Mouse (Mus musculus) adrenal gland, postnatal 4 days (tissue): ENCODE results near the gene Fbxw5. TPM values are rescaled to one million over a fixed set of nuclear protein-coding genes. Genes with fewer than 3 reads are reported as not detected.

Experiments
- DNase-seq, 2 experiments: peaks; one replicate each; pipeline ENCODE4 v3.0.0; 2021 to 2022; ENCODE audit warnings: low spot score in 2 of 2, mixed read lengths in 2 of 2
- total RNA-seq, 2 experiments: library from RNA; stranded (reverse); gene quantifications; 2 replicates each; pipeline ENCODE4 v1.2.3; 2021

Fbxw5 gene
- total RNA-seq, 2 experiments from 2014 or later, result 99.5 to 118 TPM

DNA sequence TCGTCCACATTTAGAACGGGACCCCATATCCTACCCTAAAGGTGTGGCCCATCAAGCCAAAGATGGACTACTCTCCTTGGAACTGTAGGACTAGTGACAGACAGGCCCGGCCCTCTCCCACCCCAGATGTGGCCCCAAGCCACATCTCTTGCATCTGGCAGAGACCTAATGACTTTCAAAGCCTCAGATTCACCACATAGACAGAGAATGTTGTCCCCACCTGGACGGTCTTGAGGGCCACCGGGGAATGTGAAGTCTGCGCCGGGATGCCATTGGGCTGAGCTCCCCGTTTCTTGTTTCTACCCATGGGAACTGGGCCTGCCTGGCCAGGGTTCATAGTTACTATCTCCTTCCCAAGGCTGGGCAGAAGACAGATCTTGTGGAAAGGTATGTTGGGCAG, 23.0 kb upstream of the Fbxw5 start:
- DNase-seq, result no peak

DNA sequence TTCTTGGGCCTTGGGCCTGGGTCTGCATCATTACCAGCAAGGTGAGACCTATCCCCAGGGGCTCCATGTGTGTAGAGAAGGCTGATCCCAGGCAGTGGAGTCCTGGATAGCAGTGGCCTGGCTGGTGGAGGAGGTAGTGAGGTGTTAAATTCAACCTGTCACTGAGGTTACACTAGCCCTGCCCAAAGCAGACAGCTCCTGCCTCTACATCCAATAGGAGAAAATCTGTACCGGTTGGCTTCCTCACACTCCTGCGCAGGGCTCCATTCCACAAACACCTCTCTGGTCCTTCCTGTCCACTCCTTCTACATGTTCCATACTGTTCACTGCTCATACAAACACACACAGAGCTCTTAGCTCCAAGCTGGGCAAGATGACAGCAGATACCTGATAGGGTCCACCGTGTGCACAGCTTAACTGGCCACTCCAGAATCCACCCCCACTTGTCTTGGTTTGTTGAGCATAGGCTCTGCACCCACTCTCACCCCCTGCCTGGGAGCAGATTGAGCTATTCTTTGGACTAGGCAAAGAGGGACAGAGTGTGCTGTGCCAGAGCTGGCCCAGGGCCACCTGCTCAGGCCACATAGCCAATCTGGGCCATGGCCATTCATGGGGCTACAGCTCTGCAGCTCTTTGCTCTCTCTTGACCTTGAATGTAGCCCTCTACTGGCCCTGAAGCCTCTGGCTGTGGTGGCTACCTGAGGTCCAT, 22.4 kb upstream of the Fbxw5 start:
- no peak for DNase-seq

DNA sequence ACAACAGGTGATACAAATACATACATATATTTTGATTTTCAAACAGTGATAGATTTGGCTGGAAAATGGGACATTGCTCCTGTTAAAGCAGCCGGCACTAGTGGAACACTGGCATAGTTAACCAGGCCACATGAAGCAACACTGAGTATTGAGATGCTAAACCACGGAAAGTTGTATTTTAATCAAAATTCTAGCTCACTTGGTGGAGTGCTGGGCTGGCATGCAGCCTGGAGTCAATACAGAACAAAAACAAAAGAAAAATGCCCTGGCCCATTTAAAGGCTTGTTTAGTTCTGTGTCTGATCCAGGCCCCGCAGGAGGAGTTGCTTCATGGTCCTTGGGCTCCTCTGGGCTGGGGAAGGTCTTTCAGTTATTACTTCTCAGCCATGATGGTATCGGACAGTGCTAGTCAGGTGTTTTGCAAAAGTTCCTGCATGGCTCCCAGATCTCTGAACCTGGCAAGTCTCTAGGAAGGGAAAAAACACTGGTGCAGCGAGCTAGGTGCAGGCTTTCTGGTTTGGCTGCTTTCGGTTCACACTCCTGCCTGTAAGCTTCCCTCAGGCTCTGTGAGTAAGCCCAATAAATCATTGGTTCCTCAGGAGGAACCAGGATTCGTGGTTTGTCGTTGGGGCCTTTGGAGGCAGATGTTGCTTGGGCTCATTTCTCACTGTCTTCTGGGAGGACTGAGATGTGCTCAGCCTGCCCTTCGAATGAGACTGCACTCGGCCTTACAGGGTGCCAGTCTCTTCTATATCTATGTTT, 20.8 kb upstream of the Fbxw5 start:
- DNase-seq, result no peak

DNA sequence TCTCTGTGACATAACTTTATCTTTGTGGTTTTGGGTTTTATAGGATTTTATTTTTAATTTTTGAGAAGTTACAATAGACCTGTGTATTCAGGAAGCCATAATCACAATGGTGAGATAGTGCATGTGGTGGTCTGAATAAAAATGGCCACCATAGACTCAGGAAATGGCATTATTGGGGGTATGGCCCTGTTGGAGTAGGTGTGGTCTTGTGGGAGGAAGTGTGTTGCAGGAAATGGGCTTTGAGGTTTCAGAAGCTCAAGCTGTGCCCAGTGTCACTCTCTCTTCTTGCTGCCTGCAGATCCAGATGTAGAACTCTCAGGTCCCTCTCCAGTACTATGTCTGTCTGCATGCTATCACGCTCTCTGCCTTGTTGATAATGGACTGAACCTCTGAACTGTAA, 20.0 kb upstream of the Fbxw5 start:
- DNase-seq, result no peak

DNA sequence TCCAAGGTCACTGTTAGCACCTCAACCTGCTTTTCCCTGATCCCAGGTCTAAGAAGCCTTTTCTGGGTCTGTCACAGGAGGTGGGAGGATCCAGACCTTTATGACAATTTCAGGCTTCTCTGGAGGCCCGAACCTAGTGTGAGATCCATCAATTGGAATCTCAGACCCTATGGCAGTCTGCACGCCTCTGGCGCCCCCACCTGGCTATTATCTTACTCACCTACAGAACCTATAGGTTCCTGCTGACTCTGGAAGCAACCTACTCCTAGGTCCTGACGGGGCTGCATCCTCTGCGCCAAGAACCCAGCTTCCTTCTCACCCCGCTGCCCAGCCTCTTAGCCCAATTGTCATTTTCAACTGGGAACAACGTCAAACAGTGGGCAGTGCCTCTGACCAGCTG, 17.6 kb upstream of the Fbxw5 start:
- no peak for DNase-seq

DNA sequence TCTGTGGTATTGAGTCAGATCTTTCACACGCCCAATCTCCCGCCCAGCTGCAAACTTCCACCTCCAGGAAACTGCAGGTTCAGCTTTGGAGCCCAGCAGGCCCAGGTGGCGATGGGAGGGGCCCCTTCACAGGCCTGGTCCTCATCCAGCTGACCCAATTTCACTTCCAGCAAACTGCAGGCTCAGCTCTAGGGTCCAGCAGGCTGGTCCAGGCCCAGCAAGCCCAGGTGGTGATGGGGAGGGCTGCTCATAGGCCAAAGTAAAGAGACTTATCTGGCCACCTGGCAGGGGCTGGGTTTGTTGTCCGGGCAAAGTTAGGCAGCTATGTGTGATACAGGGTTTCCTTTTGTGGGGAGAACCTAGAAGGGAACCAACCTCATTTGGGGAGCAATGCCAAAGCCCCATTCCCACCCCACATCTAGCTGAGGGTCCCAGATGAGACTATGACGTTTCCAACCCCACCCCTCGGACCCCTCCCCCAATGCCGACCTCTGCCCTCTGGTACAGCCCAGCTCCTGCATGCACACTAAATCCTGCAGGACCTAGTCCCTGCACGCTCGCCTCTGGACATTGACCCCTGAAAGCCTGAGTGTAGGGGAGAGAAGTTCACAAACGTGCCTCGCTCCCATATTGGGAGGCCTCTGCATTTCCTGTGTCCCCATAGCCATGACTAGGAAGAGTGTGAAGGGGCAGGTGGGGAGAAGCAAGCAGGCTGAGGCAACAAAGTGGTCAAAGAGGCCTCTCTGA, 15.5 kb upstream of the Fbxw5 start:
- no peak for DNase-seq

DNA sequence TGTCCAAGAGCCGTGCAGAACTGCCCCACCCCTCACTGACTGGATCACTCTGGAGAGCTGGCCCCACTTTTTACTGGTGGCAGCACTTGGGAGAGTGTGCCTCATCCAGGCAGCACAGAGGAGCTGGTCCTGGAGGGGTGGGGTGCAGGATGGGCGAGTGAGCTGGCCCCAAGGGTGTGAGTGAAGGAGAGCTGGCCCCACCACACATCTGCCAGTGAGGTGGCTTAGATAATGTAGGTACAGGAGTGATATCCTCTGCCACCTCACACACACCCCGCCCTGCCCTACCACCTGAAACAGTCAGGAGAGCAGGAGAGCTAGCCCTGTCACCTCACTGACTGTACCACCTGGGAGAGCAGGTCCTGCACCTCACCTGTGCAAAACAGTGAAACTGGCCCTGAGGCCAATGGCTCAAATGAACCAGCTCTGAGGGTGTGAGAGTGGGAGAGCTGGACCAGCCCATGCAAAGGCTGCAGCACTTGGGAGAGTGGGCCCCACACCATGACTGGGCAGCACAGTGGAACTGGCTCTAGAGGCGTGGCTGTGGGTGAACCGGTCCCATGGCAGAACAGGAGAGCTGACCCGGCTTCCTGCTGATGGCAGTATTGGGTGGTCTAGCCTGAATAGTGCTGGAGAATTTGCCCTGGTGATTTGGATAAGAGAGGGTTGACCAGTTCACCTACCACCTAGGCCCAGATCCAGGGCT, 12.4 kb upstream of the Fbxw5 start:
- DNase-seq, result no peak

DNA sequence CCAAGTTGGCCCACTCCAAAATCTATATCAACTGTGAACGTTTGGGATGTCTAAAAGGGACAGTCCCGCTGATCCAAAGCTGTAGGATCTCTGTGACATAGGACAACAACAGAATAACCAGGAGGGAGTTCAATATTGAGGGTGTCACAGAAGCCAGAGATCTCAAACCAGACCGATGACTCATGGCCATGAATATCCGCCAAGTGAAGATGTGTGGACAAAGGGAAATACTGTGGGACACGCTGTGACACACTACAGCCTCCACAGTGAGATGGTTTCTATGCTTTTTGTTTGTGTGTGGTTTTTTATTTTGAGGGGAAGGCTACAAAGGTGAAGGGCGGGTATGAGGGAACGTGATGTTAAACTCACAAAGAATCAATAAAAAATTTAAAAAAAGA, 11.9 kb upstream of the Fbxw5 start:
- no peak for DNase-seq

DNA sequence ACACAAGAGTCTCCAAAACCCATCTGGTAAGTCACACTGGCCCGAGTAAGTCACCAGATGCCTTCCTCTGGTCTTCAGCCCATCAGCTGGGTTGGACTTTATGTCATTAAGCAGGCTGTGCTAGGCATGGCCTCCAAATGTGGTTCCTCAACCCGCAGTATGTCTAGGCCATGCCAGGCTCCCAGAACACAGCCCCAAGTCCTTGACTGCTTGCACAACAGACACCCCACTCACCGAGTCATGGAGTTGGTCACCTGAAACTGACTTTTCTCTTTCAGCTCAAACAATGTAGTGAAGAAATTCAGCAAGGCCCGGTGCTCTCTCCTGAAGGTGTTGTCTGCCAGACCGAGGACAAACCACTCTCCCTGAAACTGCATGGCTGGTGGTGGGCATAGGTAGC, 7.6 kb upstream of the Fbxw5 start:
- no peak for DNase-seq

DNA sequence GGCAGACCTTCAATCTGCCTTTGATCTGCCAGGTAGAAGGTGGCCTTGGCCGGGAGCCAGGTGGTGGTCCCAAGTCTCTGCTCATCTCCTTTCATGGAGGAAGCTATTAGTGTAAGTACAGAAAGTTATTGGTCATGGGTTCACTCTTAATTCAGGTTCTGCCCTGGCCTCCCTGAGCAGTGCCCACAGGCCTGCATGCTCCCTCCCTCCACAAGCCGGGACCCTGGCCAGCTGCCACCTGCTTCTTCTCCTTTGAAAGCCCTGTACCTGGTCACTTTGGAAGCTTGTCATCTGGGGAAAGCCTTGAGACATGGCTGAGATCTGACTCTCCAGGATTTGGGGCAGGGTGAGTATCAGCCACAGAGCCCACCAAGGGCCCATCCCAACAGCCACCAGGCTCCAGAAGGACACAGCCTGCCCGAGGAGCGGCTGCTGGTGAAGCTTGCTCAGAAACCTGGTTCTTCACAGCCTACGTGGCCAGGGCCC, 7.0 kb upstream of the Fbxw5 start, which contains the start of gene Lcn12:
TSS of gene Lcn12 (minus strand) at position 436 of the 486 bp plus-strand sequence.
- DNase-seq, result no peak

DNA sequence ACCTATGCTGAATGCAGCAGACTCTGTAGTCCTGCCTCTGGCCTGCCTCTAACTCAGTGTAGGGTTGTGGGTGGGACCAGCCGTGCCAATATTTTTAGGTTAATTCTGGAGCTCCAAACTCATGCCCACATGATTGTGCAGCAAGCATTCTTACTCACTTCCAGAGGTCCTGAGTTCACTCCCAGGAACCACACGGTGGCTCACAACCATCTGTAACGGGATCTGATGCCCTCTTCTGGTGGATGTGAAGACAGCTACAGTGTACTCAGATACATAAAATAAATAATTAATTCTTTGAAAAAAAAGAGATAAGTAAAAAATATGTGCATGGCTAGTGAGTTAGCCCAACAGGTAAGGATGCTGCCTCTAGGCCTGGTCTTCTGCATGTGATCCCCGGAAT, 4.1 kb upstream of the Fbxw5 start:
- no peak for DNase-seq

DNA sequence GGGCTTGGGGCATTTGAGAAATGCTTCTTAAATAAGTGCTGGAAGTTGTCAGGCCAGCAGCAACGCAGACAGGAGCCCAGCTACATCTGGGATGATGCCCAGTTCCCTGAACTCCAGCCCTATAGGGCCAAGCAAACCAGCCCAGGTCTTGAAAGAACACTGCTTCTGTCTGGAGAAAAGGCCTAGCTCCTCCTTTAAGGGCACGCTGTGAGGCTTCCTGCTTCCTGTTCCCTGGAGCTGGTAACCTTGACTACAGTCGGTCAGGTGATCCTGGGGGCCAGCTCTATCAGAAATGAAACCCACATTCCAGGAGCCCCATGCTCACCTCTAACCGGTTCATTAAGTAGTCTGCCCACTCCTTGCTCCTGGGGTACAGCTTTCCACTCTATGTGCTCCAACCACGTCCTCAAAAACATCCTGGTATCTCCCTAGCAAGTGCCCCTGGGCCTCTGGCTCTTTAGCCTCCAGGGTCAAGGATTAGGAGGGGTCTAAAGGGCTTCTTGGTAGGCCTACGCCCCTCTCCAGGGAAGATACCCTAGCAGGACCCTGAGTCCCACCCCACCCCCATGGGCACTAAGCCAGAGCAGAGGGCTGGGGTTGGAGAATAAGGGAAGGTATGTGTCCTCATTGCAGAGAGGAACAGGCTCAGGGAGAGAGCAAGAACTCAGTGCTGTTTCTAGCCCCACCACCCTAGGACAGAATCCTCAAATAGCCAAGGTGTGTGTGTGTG, 2.5 kb upstream of the Fbxw5 start:
- no peak for DNase-seq

DNA sequence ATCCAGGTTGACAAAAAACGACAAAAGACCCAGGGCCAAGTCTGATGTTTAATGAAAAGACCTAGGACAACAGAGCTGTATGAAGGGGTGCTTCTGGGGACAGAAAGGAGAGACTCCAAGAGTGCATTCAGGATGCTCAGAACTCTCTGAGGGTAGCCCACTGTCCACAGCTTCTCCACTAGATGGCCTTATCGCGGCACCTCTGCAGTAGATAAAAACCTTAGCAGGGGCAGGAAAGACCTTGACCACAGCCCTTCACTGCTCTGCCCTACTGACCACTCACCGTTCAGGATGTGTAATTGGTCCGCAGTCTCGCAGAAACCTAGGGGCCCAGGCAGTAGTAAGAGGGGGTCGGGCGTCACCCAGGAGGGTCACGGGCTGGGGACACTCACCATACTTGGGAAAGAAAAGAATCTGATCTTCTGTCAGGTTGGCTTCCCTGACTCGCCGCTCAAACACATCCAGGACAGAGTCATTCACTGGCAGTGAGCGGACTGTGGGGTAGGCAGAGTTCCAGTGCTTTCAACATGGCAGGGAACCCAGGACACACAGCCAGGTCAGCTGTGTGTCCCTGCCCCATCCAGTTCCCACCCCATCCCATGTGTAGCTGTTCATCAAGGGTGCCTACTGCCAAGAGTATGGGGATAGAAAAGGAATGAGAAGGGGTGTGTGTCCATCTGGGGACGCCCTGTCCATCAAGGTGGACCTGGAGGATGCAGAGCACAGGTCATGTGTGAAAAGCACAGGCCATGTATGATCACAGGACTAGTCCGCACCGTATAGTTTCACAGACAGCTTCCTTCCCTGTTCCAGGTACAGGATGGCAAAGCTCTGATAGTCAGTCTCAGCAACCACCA, 1.7 kb upstream of the Fbxw5 start:
- no peak for DNase-seq

DNA sequence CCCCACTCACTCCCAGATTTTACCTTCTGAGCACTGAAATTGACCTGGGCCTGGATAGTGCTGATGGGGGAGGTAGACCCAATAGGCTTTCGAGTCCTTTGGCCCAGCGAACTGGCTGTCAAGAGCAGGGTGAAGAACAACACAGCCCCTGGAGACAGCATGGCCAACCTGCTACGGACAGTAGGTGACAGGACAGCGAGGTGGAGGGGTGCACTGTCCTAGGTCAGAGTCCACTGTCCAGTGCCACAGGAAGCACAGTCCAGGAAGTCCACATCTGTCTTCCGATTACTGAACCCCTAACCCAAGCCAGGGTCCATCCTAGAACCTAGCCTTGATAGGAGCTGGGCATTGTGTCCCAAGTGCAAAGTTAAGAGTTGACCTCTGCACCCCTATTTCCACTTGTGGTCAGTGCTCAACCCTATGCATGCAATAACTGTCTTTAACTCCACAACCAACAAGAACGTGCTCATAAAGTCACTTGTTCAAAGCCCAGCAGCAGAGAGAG, 427 bp upstream of the Fbxw5 start:
- no peak for DNase-seq

DNA sequence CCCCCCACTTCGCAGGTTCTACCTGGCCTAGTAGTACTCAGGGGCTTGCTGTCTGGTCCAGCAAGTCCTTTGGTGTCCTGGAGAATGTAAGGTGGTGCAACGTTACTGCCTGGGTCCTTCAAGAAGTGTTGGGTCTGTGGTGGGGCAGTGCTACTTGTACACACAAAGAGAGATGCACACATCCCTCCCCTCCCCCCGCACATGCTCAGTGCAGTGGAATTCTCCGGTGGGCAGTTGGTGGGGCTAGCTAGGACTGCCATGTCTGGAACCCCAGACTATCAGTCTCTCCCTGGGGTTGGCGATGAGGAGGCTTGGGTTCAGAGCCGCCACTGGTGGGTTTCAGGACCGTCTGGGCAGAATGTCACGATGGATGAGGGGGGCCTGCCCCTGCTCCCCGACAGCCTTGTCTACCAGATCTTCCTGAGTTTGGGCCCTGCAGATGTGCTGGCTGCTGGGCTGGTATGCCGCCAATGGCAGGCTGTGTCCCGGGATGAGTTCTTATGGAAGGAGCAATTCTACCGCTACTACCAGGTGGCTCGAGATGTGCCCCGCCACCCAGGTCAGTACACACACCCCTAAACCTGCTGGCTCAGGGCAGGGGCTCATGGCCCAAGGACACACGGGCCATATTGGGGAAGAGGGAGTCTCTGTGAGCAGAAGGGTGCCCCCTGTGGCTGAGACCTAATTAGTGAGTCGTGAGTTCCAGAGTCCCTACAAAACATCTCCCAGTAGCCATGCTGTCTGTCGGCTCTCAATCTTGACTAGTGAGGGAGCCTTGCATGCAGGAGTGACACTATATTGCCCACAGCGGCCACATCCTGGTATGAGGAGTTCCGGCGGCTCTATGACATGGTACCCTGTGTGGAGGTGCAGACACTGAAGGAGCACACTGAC, 1.3 kb downstream of the Fbxw5 start, which contains the start of gene C8g:
TSS of gene C8g (minus strand) at position 127 of the 894 bp plus-strand sequence.
- DNase-seq, result no peak

DNA sequence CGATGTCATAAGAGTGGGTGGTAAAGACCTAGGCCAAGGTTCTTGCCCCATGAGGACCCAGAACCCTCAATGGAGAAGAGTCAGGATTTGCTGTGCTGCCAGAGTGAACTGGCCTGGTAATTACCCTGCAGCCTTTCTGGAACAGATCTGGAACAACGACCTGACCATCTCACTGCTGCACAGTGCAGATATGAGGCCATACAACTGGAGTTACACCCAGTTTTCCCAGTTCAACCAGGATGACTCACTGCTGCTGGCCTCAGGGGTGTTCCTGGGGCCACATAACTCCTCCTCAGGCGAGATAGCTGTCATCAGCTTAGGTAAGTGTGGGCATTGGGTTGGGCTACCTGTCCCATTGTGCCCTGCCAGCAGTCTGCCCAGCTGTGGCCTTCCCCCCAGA, 2.2 kb downstream of the Fbxw5 start:
- no peak for DNase-seq

DNA sequence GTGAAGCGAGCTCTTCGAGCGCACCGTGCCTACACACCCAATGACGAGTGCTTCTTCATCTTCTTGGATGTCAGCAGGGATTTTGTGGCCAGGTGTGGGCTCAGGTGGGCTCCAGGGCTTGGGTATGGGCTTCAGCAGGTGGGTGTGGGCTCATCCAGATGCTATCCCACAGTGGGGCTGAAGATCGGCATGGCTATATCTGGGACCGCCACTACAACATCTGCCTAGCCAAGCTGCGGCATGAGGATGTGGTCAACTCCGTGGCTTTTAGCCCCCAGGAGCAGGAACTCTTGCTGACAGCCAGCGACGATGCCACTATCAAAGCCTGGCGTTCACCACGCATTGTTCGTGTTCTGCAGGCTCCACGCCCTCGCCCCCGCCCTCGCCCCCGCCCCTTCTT, 4.0 kb downstream of the Fbxw5 start:
- DNase-seq, result no peak

DNA sequence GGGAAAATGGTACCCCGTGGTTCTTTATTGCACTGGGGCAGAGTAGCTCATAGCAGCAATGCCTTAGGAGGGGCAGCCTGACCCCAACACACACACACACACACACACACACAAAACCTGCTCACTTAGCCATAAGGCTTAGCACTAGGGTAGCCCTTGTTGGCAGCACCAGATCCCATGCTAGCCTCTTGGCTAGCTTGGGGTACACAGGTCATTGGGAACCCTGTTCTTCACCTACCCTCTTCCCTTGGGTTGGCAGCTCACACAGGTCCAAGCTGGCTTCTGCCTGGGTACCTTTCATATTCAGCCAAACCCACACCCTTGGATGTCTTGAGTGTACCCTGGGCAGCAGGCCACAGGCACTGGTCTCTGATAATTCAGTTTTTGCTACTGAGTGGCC, 4.5 kb downstream of the Fbxw5 start:
- DNase-seq, result no peak
